Mouse (Mus musculus): ENCODE measurements around the gene Foxm1. TPM values are rescaled to one million over a fixed set of nuclear protein-coding genes. Genes with fewer than 3 reads are reported as not detected.
A peak's percentile ranks its signal among the peaks of the same experiment; 100 is the strongest.
"Not testable (repeated sequence)": the region's sequence is repeated elsewhere in the genome, so short reads cannot be mapped to it uniquely, and the experiment has no call there.

Foxm1 gene
- polyA plus RNA-seq, 1 experiment = 2.5 TPM

DNA sequence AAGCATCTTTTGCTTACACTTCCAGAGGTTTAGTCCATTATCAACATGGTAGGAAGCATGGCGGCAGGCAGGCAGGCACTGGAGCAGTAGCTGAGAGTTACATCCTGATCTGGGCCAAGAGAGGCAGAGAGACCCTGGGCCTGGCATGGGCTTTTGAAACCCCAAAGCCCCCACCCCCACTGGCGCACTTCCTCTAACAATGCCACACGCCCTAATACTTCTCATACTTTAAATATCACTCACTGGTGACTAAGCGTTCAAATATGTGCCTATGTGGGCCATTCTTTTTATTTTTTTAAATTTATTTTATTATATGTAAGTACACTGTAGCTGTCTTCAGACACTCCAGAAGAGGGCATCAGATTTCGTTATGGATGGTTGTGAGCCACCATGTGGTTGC is 3.7 kb downstream of the Foxm1 start:
- TF ChIP-seq POLR2A (IDR thresholded peaks at IDR 0.05; ENCODE audit: extremely low read depth, insufficient read depth, low read length) (no peak), CTCF (IDR thresholded peaks at IDR 0.05; ENCODE audit: extremely low read depth, insufficient read depth, low read length) (no peak)
- Histone ChIP-seq H3K27ac (ENCODE audit: insufficient read depth, low read length) (no peak overlapping the region), H3K4me3 (ENCODE audit: insufficient read depth, low read length) (no peak overlapping the region), H3K4me1 (ENCODE audit: control insufficient read depth, insufficient read depth, low read length) (no peaks in the 10 kb centered on the region)

- H3K27ac ChIP-seq (ENCODE audit: insufficient read depth, low read length) = no peak overlapping the region
- H3K4me1 ChIP-seq (ENCODE audit: control insufficient read depth, insufficient read depth, low read length) = peaks cover 2% of the 10 kb centered on the region; the same call in 1 of the 2 replicates
- H3K4me3 ChIP-seq (ENCODE audit: insufficient read depth, low read length) = no peak overlapping the region
- TF ChIP-seq CTCF (IDR thresholded peaks at IDR 0.05; ENCODE audit: extremely low read depth, insufficient read depth, low read length) = no peak
- TF ChIP-seq POLR2A (IDR thresholded peaks at IDR 0.05; ENCODE audit: extremely low read depth, insufficient read depth, low read length) = no peak
These were observed 7.3 kb downstream of the Foxm1 start for GRCm38 (mm10) chr6:128370040-128370439.

- TF ChIP-seq POLR2A (IDR thresholded peaks at IDR 0.05; ENCODE audit: extremely low read depth, insufficient read depth, low read length) (no peak), CTCF (IDR thresholded peaks at IDR 0.05; ENCODE audit: extremely low read depth, insufficient read depth, low read length) (no peak)
- Histone ChIP-seq H3K4me3 (ENCODE audit: insufficient read depth, low read length) (no peak within 1 kb of the TSS), H3K27ac (ENCODE audit: insufficient read depth, low read length) (0 out of 2 replicates have a peak within 1 kb of the TSS, but pooled peaks have one; percentile 17), H3K4me1 (ENCODE audit: control insufficient read depth, insufficient read depth, low read length) (peaks cover 3% of the 10 kb centered on the region; the same call in 1 of the 2 replicates)
These were observed 12.4 kb downstream of the Foxm1 start, which contains the start of the genes Tex52 and Gm44596 for GRCm38 (mm10) chr6:128375192-128375591. Gene Tex52, plus strand, starts transcription at chr6:128375456. Gene Gm44596, plus strand, starts transcription at chr6:128375503.

GRCm38 (mm10) chr6:128376371-128377085 is 13.8 kb downstream of the Foxm1 start:
- no peak for TF ChIP-seq CTCF (IDR thresholded peaks at IDR 0.05; ENCODE audit: extremely low read depth, insufficient read depth, low read length)
- TF ChIP-seq POLR2A (IDR thresholded peaks at IDR 0.05; ENCODE audit: extremely low read depth, insufficient read depth, low read length) = no peak

GRCm38 (mm10) chr6:128379636-128380035 is 16.9 kb downstream of the Foxm1 start:
- no peak for TF ChIP-seq POLR2A (IDR thresholded peaks at IDR 0.05; ENCODE audit: extremely low read depth, insufficient read depth, low read length)
- no peak for TF ChIP-seq CTCF (IDR thresholded peaks at IDR 0.05; ENCODE audit: extremely low read depth, insufficient read depth, low read length)
- Histone ChIP-seq H3K4me3 (ENCODE audit: insufficient read depth, low read length) (no peak overlapping the region), H3K4me1 (ENCODE audit: control insufficient read depth, insufficient read depth, low read length) (peaks cover 3% of the 10 kb centered on the region; the same call in 1 of the 2 replicates), H3K27ac (ENCODE audit: insufficient read depth, low read length) (no peak overlapping the region)

More at GRCm38 (mm10) chr6:128376371-128377085, 13.8 kb downstream of the Foxm1 start:
- H3K27ac ChIP-seq (ENCODE audit: insufficient read depth, low read length) = no peak overlapping the region
- no peak overlapping the region for H3K4me3 ChIP-seq (ENCODE audit: insufficient read depth, low read length)
- H3K4me1 ChIP-seq (ENCODE audit: control insufficient read depth, insufficient read depth, low read length) = peaks cover 3% of the 10 kb centered on the region; the same call in 1 of the 2 replicates

DNA sequence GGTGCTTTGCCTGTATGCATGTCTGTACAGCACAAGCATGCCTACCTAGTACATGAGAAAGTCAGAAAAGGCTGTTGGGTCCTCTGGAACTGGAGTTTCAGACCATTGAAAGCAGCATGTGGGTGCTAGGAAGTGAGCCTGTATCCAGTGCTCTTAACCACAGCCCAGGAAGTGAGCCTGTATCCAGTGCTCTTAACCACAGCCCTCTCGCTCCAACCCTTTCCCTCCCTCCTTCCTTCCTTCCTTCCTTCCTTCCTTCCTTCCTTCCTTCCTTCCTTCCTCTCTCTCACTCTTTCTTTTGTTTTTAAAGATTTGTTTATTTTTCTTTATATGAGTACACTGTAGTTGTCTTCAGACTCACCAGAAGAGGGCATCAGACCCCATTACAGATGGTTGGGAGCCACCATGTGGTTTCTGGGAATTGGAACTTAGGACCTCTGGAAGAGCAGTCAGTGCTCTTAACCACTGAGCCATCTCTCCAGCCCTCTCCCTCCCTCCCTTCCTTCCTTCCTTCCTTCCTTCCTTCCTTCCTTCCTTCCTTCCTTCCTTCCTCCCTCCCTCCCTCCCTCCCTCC is 17.9 kb downstream of the Foxm1 start:
- H3K4me1 ChIP-seq (ENCODE audit: control insufficient read depth, insufficient read depth, low read length); H3K4me3 ChIP-seq (ENCODE audit: insufficient read depth, low read length); H3K27ac ChIP-seq (ENCODE audit: insufficient read depth, low read length): not testable (repeated sequence)

DNA sequence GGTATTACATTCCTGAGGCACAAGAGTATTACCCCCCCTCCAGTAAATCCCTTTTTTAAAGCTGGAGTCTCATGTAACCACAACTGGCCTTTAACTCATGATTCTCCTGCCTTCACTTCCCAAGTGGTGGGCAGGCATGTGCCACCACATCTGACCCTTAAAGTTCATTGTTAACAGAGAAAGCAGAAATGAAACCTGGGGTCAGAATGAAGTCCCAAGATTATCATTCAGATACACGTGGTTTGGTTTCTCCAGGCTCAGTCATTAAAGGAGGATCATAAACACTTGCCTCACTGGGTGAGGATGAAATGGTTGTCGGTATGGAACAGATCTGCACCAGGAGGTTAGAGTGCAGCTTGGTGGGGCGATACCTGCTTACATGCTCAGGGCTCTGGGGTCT is 18.5 kb downstream of the Foxm1 start:
- TF ChIP-seq POLR2A (IDR thresholded peaks at IDR 0.05; ENCODE audit: extremely low read depth, insufficient read depth, low read length) (no peak), CTCF (IDR thresholded peaks at IDR 0.05; ENCODE audit: extremely low read depth, insufficient read depth, low read length) (no peak)
- no peak overlapping the region for H3K4me3 ChIP-seq (ENCODE audit: insufficient read depth, low read length)
- H3K4me1 ChIP-seq (ENCODE audit: control insufficient read depth, insufficient read depth, low read length) = no peaks in the 10 kb centered on the region; the same call in 1 of the 2 replicates
- no peak overlapping the region for H3K27ac ChIP-seq (ENCODE audit: insufficient read depth, low read length)

- Histone ChIP-seq H3K27ac (ENCODE audit: insufficient read depth, low read length) (no peak overlapping the region), H3K4me1 (ENCODE audit: control insufficient read depth, insufficient read depth, low read length) (no peaks in the 10 kb centered on the region), H3K4me3 (ENCODE audit: insufficient read depth, low read length) (no peak overlapping the region)
- TF ChIP-seq CTCF (IDR thresholded peaks at IDR 0.05; ENCODE audit: extremely low read depth, insufficient read depth, low read length) (no peak), POLR2A (IDR thresholded peaks at IDR 0.05; ENCODE audit: extremely low read depth, insufficient read depth, low read length) (no peak)
These were observed 21.0 kb downstream of the Foxm1 start for GRCm38 (mm10) chr6:128383752-128384151.

DNA sequence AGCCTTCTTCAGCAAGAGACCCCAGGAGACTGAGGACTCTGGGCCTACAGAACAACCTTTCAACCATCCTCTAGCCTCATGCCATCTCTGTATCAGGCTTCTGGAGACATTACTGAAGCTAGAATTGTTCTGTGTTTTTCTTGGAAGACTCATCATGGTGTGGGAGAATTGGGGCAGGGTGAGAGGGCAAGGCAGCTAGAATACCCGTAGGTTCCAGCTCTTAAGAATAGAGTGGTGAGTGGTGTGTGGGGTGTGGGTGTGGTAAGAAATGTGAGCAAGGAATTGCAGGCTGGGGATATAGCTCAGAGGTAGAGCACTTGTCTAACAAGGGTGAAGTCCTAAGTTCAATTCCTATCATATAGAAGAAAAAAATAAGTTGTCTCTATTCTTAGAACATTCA is 22.3 kb downstream of the Foxm1 start:
- no peak overlapping the region for H3K27ac ChIP-seq (ENCODE audit: insufficient read depth, low read length)
- no peaks in the 10 kb centered on the region for H3K4me1 ChIP-seq (ENCODE audit: control insufficient read depth, insufficient read depth, low read length)
- TF ChIP-seq POLR2A (IDR thresholded peaks at IDR 0.05; ENCODE audit: extremely low read depth, insufficient read depth, low read length) = no peak
- TF ChIP-seq CTCF (IDR thresholded peaks at IDR 0.05; ENCODE audit: extremely low read depth, insufficient read depth, low read length) = no peak
- no peak overlapping the region for H3K4me3 ChIP-seq (ENCODE audit: insufficient read depth, low read length)

- no peak for TF ChIP-seq POLR2A (IDR thresholded peaks at IDR 0.05; ENCODE audit: extremely low read depth, insufficient read depth, low read length)
- TF ChIP-seq CTCF (IDR thresholded peaks at IDR 0.05; ENCODE audit: extremely low read depth, insufficient read depth, low read length) = no peak
- H3K27ac ChIP-seq (ENCODE audit: insufficient read depth, low read length) = no peak overlapping the region
- H3K4me1 ChIP-seq (ENCODE audit: control insufficient read depth, insufficient read depth, low read length) = no peaks in the 10 kb centered on the region
- H3K4me3 ChIP-seq (ENCODE audit: insufficient read depth, low read length) = no peak overlapping the region
These were observed 26.4 kb downstream of the Foxm1 start for GRCm38 (mm10) chr6:128389185-128389584.

Measured in cortical plate, adult 2 months (tissue).